In the genomic region with DNA sequence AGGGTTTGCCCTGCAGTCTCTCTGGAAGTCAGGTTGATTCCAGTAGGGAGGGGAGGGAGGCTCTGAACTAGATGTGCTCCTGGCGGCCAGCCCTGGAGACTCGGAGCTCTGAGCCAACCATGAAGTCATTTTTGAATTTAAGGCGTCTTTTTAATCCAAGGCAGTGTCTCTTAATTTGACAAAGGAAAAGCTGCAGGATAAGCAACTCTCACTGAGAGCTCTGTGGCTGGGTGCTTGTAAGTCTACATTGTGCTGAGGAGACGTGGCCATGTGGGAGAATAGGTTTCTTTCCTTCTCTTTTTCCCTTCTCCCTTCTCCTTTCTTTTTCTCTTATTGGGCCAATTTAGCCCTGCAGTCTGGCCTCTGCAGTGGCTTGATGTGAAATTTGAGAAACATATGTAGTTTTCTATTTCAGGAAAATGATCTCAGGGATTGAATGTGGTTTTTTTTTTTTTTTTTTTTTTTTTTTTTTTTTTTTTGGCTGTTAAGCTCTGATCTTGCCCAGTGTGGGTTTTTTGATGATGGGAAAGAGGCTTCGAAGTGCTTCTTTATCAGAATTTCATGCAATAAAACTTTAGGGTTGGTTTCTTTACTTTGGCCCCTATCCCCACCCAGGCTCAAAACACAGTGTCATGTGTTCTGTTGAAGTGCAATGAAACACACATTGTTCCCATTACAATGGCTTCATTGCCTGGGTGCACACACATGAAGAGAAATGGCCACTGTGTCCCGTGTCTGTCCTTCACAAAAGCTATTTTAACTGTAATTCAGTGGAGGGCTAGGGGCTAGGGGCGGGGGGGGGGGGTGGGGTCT, we compare ENCODE assay signal across 7 mouse cellular contexts.
DNase-seq lines count a peak whose midpoint lies in the region; ATAC-seq and TF ChIP-seq lines count a peak whose summit lies in the region.

No protein-coding gene starts in this region.

- no peak for TF ChIP-seq POLR2A in limb, embryonic 14.5 days (IDR thresholded peaks at IDR 0.05; ENCODE audit: borderline replicate concordance, extremely low read depth, insufficient read depth, insufficient read length)

- no peaks in the 10 kb centered on the region for H3K9me3 ChIP-seq in limb, embryonic 14.5 days (ENCODE audit: control insufficient read depth, low read length)

- no peaks in the 10 kb centered on the region for H3K36me3 ChIP-seq in limb, embryonic 14.5 days (ENCODE audit: control insufficient read depth, insufficient read depth, low read length)

- ATAC-seq in limb, embryonic 14.5 days (ENCODE audit: low FRiP score, low read depth): peak; percentile 84

- no peak overlapping the region for H3K9ac ChIP-seq in limb, embryonic 14.5 days (ENCODE audit: low read depth, low read length, severe bottlenecking)

- peaks cover 13% of the 10 kb centered on the region for H3K4me1 ChIP-seq in limb, embryonic 14.5 days (ENCODE audit: control insufficient read depth, insufficient read depth, low read length)

- 0 out of 2 replicates have a peak overlapping the region, but pooled peaks have one; percentile 18 for H3K4me2 ChIP-seq in limb, embryonic 14.5 days (replicated peaks; ENCODE audit: low read depth, low read length, severe bottlenecking)

- H3K27me3 ChIP-seq in limb, embryonic 14.5 days (ENCODE audit: control insufficient read depth, insufficient read depth, low read length): no peaks in the 10 kb centered on the region

- 34% methylated on average over 7 of the region's 7 CpGs for WGBS in limb, embryonic 14.5 days

- peak overlapping the region; percentile 85 for H3K27ac ChIP-seq in limb, embryonic 14.5 days (replicated peaks; ENCODE audit: low read depth, low read length)

- H3K4me3 ChIP-seq in limb, embryonic 14.5 days (replicated peaks; ENCODE audit: low read length): no peak overlapping the region

- DNase-seq in adrenal gland, adult 8-10 months: peak; percentile 59
- peak; percentile 86 for DNase-seq in cerebellum, adult 9-11 months
- peak; percentile 87 to 89 for DNase-seq in heart, adult 18-20 months
- peak; percentile 20 to 37 for DNase-seq in kidney, adult 8-10 months
- DNase-seq in limb, embryonic 14.5 days (ENCODE audit: low spot score): peak; percentile 79
- peak; percentile 49 for DNase-seq in ovary, postnatal 36 days (ENCODE audit: low spot score)
- DNase-seq in spleen, postnatal 14 days (ENCODE audit: low spot score in 2 of 2): no peak

Comparison
In these comparisons a context has a peak if more than half of its experiments do, and no peak if none do; other contexts are left out.
1. DNase-seq: peak in adrenal gland, adult 8-10 months (single experiment), cerebellum, adult 9-11 months (single experiment), heart, adult 18-20 months (2 of 2), kidney, adult 8-10 months (2 of 2), limb, embryonic 14.5 days (single experiment) and ovary, postnatal 36 days (single experiment); none in spleen, postnatal 14 days (0 of 2).